Mouse (Mus musculus) 3134 (cell line): Measurements from ENCODE around the gene Raver1.

Source experiments
- DNase-seq: peaks from one replicate; pipeline ENCODE4 v3.0.0-alpha.2; 2011; ENCODE audit warnings: low spot score; ENCODE audit not compliant: insufficient read length; ENCODE audit errors: extremely low read depth

Gene Raver1

DNA sequence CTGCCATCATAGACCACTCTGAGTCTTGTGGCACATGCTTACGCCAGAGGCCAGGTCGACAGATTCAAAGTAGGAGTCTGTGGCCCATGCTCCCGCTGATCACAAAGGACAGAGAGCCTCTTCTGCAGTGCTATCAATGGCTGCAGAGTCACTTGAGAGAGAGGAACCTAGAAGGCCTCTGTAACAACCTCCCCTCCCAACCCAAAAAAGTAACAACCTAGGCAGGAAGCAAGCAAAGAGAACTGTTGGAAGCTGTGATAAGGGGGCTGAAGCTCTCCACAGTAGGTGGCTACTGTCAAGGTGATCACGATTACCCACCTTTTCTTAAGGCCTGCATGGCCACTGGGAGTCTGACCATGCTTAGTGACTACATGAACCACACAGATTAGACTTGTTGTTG lies 48.2 kb downstream of the Raver1 start:
- no peak for DNase-seq

DNA sequence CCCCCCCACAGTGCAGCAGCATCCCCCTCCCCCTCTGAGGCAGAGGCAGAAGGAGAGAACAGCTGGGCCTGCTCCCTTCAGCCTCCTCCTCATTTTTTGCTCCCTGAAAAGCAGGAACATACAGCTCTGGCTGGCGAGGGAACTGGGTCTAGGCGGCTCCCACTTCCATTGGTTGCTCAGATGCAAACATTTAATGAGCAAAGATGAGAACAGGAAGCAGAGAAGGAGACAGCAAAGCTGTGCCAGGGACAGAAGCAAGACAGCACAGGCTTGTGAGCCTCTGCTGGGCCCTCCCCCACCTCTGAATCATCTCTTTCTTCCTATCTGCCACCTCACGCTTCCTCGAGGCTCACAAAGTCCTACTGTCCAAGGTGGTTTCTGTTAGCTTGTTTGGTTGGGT lies 50.5 kb downstream of the Raver1 start:
- no peak for DNase-seq

DNA sequence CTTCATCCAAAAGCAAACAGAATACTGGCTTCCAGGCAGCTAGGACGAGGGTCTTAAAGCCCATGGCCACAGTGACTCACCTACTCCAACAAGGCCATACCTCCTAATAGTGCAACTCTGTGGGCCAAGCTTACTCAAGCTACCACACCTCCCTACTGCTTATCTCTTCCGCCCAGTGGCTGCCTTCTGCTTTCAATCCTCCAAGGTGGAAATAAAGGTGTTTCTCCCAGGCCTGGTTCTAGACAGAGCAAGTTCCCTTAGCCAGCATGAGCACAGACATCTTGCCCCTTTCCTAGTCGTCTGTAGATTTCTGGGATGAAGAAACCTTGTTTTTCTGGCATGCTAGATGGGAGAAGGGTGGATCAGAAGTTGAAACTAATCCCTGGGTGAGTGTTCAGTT lies 52.0 kb downstream of the Raver1 start:
- DNase-seq: no peak

DNA sequence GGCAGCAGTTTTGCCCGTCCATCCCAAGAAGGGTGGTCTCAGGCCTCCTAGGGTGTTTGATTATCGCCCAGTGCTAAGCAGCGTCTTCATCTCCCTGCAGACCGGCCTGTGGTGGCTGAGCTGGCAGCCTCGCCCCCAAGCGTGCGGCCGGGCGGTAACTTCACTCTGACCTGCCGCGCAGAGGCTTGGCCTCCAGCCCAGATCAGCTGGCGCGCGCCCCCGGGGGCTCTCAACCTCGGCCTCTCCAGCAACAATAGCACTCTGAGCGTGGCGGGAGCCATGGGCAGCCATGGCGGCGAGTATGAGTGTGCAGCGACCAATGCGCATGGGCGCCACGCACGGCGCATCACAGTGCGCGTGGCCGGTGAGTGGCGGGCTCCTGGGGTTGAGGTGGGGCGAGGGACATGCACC lies 54.3 kb downstream of the Raver1 start:
- no peak for DNase-seq

DNA sequence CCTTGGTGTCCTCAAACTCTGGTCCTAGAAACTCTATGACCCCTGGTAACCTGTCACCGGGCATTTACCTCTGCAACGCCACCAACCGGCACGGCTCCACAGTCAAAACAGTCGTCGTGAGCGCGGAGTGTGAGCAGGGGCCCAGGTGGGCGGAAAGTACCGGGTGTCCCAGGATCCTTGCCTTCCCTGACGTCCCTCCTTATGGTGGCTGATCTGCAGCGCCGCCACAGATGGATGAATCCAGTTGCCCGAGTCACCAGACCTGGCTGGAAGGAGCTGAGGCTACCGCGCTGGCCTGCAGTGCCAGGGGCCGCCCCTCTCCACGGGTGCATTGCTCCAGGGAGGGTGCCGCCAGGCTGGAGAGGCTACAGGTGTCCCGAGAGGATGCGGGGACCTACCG lies 55.1 kb downstream of the Raver1 start:
- DNase-seq: no peak

DNA sequence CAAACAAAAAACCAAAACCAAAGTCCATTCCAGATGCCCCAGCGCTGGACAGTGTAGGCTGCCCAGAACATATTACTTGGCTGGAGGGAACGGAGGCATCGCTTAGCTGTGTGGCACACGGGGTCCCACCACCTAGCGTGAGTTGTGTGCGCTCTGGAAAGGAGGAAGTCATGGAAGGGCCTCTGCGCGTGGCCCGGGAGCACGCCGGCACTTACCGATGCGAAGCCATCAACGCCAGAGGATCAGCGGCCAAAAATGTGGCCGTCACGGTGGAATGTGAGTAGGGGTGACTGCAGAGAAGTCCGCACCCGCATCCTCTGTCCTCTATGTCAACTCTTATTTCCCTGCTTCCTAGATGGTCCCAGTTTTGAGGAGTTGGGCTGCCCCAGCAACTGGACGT lies 55.6 kb downstream of the Raver1 start:
- DNase-seq: no peak

DNA sequence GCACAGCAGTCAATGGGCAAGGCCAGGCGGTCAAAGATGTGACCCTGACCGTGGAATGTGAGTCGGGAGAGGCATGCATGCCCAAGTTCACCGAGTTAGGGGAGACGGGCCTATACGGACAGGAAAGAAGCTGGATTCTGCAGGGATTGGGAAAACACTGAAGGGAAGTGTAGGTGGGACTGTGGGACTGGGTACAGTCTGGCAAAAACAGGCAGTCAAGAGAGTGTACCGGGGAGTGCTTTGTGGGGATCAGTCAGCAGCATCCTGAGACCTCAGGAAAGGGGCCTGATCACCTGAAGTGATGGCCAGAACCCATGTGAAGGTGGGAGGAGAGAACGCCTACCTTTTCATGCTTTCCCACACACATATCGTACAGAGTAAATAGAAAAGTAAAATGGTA lies 56.2 kb downstream of the Raver1 start:
- DNase-seq: no peak

DNA sequence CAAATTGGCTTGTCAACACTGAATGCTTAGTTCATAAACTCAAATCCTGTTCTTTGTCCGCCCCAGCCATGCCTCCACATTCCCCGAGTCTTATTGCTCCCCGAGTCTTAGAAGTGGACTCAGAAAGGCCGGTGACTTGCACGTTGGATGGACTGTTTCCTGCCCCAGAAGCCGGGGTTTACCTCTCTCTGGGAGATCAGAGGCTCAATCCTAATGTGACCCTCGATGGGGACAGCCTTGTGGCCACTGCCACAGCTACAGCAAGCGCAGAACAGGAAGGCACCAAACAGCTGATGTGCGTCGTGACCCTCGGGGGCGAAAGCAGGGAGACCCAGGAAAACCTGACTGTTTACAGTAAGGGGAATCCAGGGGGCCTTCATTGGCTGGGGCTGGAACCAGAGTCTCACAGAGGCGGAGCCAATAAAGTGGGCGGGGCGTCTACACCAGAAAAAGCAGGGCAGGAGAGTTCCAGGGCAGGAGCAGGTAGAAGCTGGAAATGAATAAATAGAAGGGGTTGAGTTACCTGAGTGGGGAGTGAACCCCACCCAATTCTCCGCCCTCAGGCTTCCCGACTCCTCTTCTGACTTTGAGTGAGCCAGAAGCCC lies 57.2 kb downstream of the Raver1 start:
- no peak for DNase-seq

DNA sequence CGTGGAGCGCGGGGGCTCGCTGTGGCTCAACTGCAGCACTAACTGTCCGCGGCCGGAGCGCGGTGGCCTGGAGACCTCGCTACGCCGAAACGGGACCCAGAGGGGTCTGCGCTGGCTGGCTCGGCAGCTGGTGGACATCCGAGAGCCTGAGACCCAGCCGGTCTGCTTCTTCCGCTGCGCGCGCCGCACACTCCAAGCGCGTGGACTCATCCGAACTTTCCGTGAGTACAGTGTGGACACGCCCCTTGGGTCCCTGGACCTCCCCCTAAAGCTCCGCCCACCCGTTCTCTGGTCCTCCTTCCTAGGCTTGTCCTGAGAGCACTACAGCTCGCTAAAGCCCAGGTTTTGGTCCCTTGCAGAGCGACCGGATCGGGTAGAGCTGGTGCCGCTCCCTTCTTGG lies 58.7 kb downstream of the Raver1 start:
- DNase-seq: peak; percentile 70

DNA sequence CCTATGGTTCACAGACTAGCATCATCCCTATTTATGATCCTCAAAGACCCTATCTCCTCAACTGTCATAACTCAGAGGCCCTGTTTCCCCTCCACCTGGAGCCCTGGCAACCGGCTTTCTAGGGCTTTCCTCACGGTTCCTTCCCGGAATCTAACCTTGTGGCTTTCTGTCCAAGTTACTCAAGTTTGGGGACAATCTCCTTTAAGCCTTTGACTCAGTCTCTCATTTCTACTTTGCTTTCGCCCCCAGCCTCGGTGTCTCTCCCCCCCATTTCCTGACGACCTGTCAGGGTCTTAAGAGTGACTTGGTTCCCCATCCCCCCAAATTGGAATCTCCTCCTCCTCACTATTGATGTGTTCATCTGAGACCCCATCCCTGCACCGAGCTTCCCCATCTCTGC lies 59.3 kb downstream of the Raver1 start:
- DNase-seq: no peak

DNA sequence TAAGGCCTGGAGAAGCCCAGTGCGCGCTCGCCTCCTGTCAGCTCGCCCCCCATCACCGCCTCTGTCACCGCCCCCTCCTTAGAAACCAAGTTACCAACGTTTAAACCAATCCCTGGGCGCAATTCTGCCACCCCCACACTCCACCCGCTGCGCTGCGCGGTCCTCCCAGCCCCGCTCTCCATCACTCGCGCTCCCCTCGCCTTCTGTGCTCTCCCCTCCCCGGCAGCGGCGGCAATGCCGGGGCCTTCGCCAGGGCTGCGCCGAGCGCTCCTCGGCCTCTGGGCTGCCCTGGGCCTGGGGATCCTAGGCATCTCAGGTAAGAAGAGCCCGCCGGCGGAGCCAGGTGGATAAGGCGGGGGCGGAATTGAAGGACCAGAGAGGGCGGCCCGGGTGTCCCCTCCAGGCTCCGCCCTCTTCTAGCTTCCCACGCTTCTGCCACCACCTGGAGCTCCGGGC lies 59.9 kb downstream of the Raver1 start, which contains the start of gene Icam5:
Gene Icam5, plus strand, starts transcription at position 178 of the 456 bp plus-strand sequence.
- no peak for DNase-seq

DNA sequence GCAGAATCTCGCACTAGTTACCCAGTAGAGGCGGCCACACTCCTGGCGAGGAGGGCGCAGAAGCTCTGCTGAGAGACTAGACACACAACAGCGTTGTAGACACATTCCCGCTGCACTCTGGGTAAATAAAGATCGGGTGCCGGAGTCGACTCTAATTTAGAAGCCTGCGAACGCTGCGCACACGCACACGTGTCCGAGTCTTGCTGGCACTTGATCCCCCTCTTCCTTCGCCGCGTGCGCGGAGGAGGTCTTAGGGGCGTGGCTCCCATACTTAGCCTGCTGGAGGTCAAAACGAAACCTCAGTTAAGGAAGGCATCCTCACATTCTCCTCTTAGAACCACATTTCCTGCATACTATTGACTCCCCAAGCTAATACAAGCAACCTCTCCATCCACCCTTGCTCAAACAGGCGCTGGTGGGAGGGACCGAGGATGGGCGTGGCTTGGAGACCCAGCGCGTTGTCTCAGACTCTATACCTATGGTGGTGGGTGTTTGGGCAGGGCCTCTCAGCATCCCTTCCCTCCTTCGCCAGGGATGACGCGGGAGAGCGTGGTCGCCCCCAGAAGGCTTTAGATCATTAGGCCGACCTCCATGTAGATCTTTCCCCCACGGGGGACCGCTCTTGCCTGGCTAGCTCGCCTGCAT lies 60.4 kb downstream of the Raver1 start:
- DNase-seq: peak; percentile 77

DNA sequence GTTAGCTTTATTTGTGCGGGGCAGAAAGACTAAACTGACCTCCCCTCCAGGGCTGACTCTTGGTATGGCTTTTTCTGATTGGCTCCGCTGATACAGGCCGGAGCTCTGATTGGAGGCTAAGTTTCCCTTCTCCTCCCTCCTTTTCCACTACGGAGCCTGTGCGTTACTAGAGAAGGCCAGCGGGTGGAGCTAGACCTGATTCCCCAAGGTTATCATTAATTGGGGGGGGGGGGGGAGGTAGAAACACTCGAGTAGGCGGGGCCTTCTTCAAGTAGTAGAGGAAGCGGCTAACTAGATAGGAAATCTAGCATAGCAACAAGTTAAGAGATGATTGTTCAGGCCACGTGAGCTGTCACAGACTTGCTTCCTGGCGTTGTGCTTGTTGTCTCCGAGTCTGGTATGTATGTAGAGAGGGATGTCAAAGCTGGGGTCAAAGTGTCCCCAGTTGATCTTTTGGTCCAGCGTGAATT lies 61.0 kb downstream of the Raver1 start:
- peak; percentile 75 for DNase-seq

DNA sequence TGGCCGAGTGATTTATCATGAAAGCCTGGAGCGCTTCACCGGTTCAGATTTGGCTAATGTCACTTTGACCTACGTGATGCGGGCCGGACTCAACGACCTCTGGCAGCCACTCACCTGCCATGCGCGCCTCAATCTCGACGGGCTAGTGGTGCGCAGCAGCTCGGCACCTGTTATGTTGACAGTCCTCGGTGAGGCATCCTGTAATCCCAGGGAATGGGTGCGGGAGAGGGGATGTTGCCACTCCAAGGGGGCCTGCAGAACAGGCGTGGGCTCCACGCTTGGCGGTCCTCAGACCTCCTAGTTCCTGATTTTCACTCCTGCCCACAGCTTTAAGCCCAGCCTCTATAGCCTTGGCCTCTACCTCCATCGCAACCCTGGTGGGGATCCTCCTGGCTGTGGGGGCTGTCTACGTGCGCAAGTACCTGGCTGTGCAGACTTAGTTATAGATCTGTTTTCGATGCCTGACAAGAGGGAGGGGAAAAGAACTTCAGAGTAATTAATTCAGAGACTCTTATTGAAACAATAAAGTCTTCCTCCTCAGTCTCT lies 61.7 kb downstream of the Raver1 start:
- DNase-seq: no peak

DNA sequence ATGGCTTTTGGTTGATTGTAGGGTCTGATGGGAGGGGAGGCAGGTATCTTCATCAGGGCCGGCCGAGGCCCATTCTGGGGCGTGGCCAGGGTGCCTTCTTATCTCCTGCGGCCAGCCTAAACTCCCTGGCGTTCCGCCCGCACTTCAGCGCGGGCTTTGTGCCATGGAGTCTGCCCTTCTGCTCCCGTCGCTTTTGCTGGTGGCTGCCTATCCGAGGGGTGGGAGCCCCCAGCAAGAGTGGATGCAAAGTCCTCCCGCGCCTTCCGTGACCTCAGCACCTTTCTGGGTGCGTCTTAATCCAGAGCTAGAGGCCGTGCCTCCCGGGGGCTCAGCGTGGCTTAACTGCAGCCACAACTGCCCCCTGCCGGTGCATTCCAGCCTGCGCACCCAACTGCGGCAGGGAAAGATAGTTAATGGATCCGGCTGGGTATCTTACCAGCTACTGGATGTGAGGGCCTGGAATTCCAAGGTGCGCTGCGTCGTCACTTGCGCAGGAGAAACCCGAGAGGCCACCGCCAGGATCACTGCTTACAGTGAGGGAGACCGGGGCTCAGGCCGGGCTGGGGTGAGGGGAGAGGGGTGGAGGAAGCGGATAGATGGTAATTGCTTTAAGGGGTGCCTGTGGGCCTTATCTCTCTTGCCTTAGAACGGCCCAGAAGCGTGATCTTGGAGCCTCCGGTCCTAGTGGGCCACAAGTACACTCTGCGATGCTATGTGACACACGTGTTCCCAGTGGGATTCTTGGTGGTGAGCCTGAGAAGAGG lies 62.3 kb downstream of the Raver1 start, which contains the start of gene Icam4:
Gene Icam4, plus strand, starts transcription at position 83 of the 764 bp plus-strand sequence.
- peak; percentile 40 for DNase-seq

DNA sequence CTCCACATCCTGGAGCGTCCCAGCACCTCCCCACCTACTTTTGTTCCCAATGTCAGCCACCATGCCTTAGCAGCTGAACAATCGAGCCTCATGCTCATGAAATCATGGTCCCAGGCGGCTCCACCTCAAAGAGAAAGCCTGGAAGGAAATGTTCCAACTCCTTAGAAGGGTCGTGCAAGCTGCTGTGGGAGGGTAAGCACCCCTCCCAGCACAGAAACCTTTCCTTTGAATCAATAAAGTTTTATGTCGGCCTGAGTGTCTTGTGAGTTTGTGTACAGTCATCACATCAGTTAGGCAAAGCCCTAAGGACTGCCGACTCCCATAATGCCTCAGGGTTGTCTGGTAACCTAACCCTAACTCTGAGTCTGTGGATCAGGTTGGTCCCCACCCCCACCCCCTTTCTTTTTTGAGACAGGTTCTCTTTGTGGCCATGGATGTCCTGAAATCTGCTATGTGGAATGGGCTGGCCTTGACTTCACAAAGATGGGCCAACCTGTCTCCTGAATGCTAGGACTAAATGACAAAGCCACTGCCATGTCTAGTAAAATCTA lies 63.2 kb downstream of the Raver1 start:
- DNase-seq: no peak

DNA sequence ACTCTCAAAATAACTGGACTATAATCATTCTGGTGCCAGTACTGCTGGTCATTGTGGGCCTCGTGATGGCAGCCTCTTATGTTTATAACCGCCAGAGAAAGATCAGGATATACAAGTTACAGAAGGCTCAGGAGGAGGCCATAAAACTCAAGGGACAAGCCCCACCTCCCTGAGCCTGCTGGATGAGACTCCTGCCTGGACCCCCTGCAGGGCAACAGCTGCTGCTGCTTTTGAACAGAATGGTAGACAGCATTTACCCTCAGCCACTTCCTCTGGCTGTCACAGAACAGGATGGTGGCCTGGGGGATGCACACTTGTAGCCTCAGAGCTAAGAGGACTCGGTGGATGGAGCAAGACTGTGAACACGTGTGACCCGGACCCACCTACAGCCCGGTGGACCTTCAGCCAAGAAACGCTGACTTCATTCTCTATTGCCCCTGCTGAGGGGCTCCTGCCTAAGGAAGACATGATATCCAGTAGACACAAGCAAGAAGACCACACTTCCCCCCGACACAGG lies 64.0 kb downstream of the Raver1 start:
- no peak for DNase-seq

DNA sequence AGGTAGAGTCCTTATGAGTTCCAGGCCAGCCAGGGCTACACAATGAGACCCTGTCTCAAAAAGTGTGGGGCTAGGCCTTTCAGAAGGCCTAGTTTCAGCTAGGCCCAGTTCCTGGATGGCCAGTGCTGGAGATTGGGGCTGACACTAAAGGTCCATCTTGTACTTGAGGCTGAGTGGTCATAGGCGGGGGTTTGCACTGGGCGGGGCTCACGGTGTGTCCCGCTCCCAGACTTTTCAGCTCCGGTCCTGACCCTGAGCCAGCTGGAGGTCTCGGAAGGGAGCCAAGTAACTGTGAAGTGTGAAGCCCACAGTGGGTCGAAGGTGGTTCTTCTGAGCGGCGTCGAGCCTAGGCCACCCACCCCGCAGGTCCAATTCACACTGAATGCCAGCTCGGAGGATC lies 65.0 kb downstream of the Raver1 start:
- no peak for DNase-seq

DNA sequence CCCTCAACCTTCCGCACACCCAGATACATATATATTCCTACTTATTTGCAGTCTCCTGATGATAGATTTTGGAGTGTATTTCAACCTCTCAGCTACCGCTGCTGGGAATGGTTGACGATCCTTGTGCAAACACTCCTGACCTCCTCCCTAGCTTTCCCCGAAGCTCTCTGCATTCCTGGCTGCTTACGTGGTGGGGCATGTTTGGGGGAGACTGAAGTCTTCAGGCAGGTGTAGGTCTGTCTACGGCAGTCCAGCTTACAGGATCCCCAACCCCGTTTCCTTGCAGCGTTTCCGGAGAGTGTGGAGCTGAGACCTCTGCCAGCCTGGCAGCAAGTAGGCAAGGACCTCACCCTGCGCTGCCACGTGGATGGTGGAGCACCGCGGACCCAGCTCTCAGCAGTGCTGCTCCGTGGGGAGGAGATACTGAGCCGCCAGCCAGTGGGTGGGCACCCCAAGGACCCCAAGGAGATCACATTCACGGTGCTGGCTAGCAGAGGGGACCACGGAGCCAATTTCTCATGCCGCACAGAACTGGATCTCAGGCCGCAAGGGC lies 66.5 kb downstream of the Raver1 start:
- no peak for DNase-seq
